Mouse (Mus musculus): ENCODE measurements around the gene Ptpn21. TPM values are rescaled to one million over a fixed set of nuclear protein-coding genes. Genes with fewer than 3 reads are reported as not detected.

Gene Ptpn21
- polyA plus RNA-seq (2012; rRNA removed; ENCODE audit: low replicate concordance), result 16.9 and 24.2 TPM in 2 replicates

GRCm38 (mm10) chr12:98736951-98737800, at the start of gene Ptpn21:
Ptpn21 (minus strand) TSS chr12:98737405.

GRCm38 (mm10) chr12:98746746-98747379, 9.7 kb upstream of the Ptpn21 start, which contains the start of gene Zc3h14:
Zc3h14 (plus strand) TSS chr12:98746964.

GRCm38 (mm10) chr12:98627392-98628259, 109.6 kb downstream of the Ptpn21 start, which contains the start of gene Spata7:
Spata7 (plus strand) TSS chr12:98628157.

Other genes starting within 250 kb of the Ptpn21 start
- gene Kcnk10, start 159.1 kb downstream of the Ptpn21 start, polyA plus RNA-seq (2012; rRNA removed; ENCODE audit: low replicate concordance), result not detected in 2 replicates
- 2.2 and 3.2 TPM in 2 replicates for gene Spata7, start 109.2 kb downstream of the Ptpn21 start, polyA plus RNA-seq (2012; rRNA removed; ENCODE audit: low replicate concordance)
- 46.5 and 63.2 TPM in 2 replicates for gene Zc3h14, start 9.6 kb upstream of the Ptpn21 start, polyA plus RNA-seq (2012; rRNA removed; ENCODE audit: low replicate concordance)
- 4.1 and 4.9 TPM in 2 replicates for gene Eml5, start 164.1 kb upstream of the Ptpn21 start, polyA plus RNA-seq (2012; rRNA removed; ENCODE audit: low replicate concordance)
- 21.4 and 39.0 TPM in 2 replicates for gene Ttc8, start 183.2 kb upstream of the Ptpn21 start, polyA plus RNA-seq (2012; rRNA removed; ENCODE audit: low replicate concordance)